Mouse (Mus musculus) bone marrow, adult 2 months (tissue): ENCODE results near the gene Fam81a. TPM values are rescaled to one million over a fixed set of nuclear protein-coding genes. Genes with fewer than 3 reads are reported as not detected.

Experiments
- H3K27ac ChIP-seq: fragments of 200-500 bp; 2 replicates; pipeline ENCODE4 v1.5.1; 2012; ENCODE audit warnings: low read depth, mild to moderate bottlenecking, control low read depth, inconsistent platforms, low read length; ENCODE audit not compliant: control insufficient read depth, poor library complexity, insufficient read depth
- H3K4me1 ChIP-seq: fragments of 200-500 bp; 2 replicates; pipeline ENCODE4 v1.6.1; 2011; ENCODE audit warnings: low read length; ENCODE audit not compliant: control insufficient read depth, insufficient read depth
- H3K4me3 ChIP-seq: fragments of 200-500 bp; replicated peaks from 2 replicates; pipeline ENCODE3; 2011; ENCODE audit warnings: mild to moderate bottlenecking, low read depth, low read length, control low read depth; ENCODE audit not compliant: control insufficient read depth
- CTCF ChIP-seq: fragments of 200-500 bp; IDR thresholded peaks from 2 replicates; pipeline ENCODE4 v1.5.1; 2011; ENCODE audit warnings: low read length, control low read depth; ENCODE audit not compliant: control insufficient read depth, insufficient read depth
- POLR2A ChIP-seq: fragments of 200-500 bp; IDR thresholded peaks from 2 replicates; pipeline ENCODE4 v1.6.1; 2011; ENCODE audit warnings: low read depth, mild to moderate bottlenecking, control low read depth, low read length, borderline replicate concordance; ENCODE audit not compliant: control insufficient read depth
- WGBS: fragments of 180-500 bp; shearing (Covaris S2); methylation state at CpG from one replicate; pipeline ENCODE4 v1.1.7; 2018; 5-methylcytosine and 5-hydroxymethylcytosine counted together
- polyA plus RNA-seq: library from polyadenylated mRNA; stranded (reverse); fragments of >200 nt; gene quantifications from 2 replicates; pipeline ENCODE4 v1.2.4, GENCODE M21; 2011; ENCODE audit warnings: low replicate concordance; ENCODE audit not compliant: missing spikeins, insufficient read depth, insufficient read length

Fam81a gene
- polyA plus RNA-seq, 1 experiment = 1.8 TPM

- TF ChIP-seq CTCF = no peak
- no peak for TF ChIP-seq POLR2A
- 39% methylated on average over 2 of the region's 2 CpGs for WGBS
- no peak overlapping the region for H3K27ac ChIP-seq
- H3K4me1 ChIP-seq = peaks cover 2% of the 10 kb centered on the region; the same call in 1 of the 2 replicates
- no peak overlapping the region for H3K4me3 ChIP-seq
Measured at GRCm38 (mm10) chr9:70080976-70081375, 61.4 kb downstream of the Fam81a start.

- 22% methylated on average over 9 of the region's 9 CpGs for WGBS
- peak overlapping the region; percentile 10; the same call in 1 of the 2 replicates for H3K27ac ChIP-seq
- no peak overlapping the region for H3K4me3 ChIP-seq
Measured at GRCm38 (mm10) chr9:70080027-70080800, 62.1 kb downstream of the Fam81a start.

GRCm38 (mm10) chr9:70078034-70078433 lies 64.3 kb downstream of the Fam81a start:
- 70% methylated on average over 3 of the region's 3 CpGs for WGBS
- no peak overlapping the region for H3K27ac ChIP-seq
- no peak overlapping the region for H3K4me3 ChIP-seq
- H3K4me1 ChIP-seq = peaks cover 2% of the 10 kb centered on the region; the same call in 1 of the 2 replicates
- TF ChIP-seq CTCF (no peak), POLR2A (no peak)

More at GRCm38 (mm10) chr9:70080027-70080800, 62.1 kb downstream of the Fam81a start:
- TF ChIP-seq POLR2A (no peak), CTCF (no peak)
- peaks cover 2% of the 10 kb centered on the region; the same call in 1 of the 2 replicates for H3K4me1 ChIP-seq

- no peak overlapping the region for H3K27ac ChIP-seq
- 84% methylated on average over 7 of the region's 7 CpGs for WGBS
Measured at GRCm38 (mm10) chr9:70077170-70077569, 65.2 kb downstream of the Fam81a start.

GRCm38 (mm10) chr9:70072387-70072786 lies 70.0 kb downstream of the Fam81a start:
- 56% methylated on average over 8 of the region's 8 CpGs for WGBS
- H3K4me3 ChIP-seq = no peak overlapping the region
- no peak for TF ChIP-seq POLR2A
- no peak for TF ChIP-seq CTCF
- no peaks in the 10 kb centered on the region for H3K4me1 ChIP-seq
- H3K27ac ChIP-seq = no peak overlapping the region

More at GRCm38 (mm10) chr9:70077170-70077569, 65.2 kb downstream of the Fam81a start:
- Histone ChIP-seq H3K4me3 (no peak overlapping the region), H3K4me1 (peaks cover 2% of the 10 kb centered on the region; the same call in 1 of the 2 replicates)
- no peak for TF ChIP-seq POLR2A
- no peak for TF ChIP-seq CTCF

GRCm38 (mm10) chr9:70069961-70070435 lies 72.4 kb downstream of the Fam81a start:
- no peaks in the 10 kb centered on the region for H3K4me1 ChIP-seq
- no peak overlapping the region for H3K4me3 ChIP-seq
- WGBS = 77% methylated on average over 8 of the region's 8 CpGs
- TF ChIP-seq POLR2A = no peak
- no peak for TF ChIP-seq CTCF
- H3K27ac ChIP-seq = no peak overlapping the region

GRCm38 (mm10) chr9:70067497-70067896 lies 74.9 kb downstream of the Fam81a start:
- no peak overlapping the region for H3K27ac ChIP-seq
- no peaks in the 10 kb centered on the region for H3K4me1 ChIP-seq
- H3K4me3 ChIP-seq = no peak overlapping the region
- TF ChIP-seq CTCF (no peak), POLR2A (no peak)
- 89% methylated on average over 3 of the region's 3 CpGs for WGBS

GRCm38 (mm10) chr9:70062012-70062411 lies 80.3 kb downstream of the Fam81a start:
- Histone ChIP-seq H3K27ac (no peak overlapping the region), H3K4me3 (no peak overlapping the region), H3K4me1 (no peaks in the 10 kb centered on the region)
- TF ChIP-seq CTCF (no peak), POLR2A (no peak)
- 65% methylated on average over 3 of the region's 3 CpGs for WGBS
